Mouse (Mus musculus): Measurements from ENCODE around the gene Capn5. TPM values are rescaled to one million over a fixed set of nuclear protein-coding genes. Genes with fewer than 3 reads are reported as not detected.

Capn5 gene
- total RNA-seq, 2 experiments from 2014 or later = 4.5 to 7.5 TPM

Other genes starting within 250 kb of the Capn5 start
- 16.0 and 17.1 TPM in 2 replicates for gene Myo7a, start 58.8 kb downstream of the Capn5 start, total RNA-seq (2015)
- gene Myo7a, start 58.8 kb downstream of the Capn5 start, total RNA-seq (2017) = 22.0 and 29.0 TPM in 2 replicates
- 0.25 and 0.32 TPM in 2 replicates for gene Omp, start 32.8 kb downstream of the Capn5 start, total RNA-seq (2015)
- 0.12 TPM in 1 of 2 replicates, not detected in the other for gene Omp, start 32.8 kb downstream of the Capn5 start, total RNA-seq (2017)
- gene B3gnt6, start 21.2 kb upstream of the Capn5 start, total RNA-seq (2015) = 0.20 TPM in 1 of 2 replicates, not detected in the other
- 0.12 TPM in 1 of 2 replicates, not detected in the other for gene B3gnt6, start 21.2 kb upstream of the Capn5 start, total RNA-seq (2017)
- 59.0 and 59.9 TPM in 2 replicates for gene Acer3, start 142.9 kb upstream of the Capn5 start, total RNA-seq (2015)
- gene Acer3, start 142.9 kb upstream of the Capn5 start, total RNA-seq (2017) = 36.8 and 43.4 TPM in 2 replicates
- gene Tsku, start 183.1 kb upstream of the Capn5 start, total RNA-seq (2015) = 0.12 TPM in 1 of 2 replicates, not detected in the other
- gene Tsku, start 183.1 kb upstream of the Capn5 start, total RNA-seq (2017) = not detected in 2 replicates